Mouse (Mus musculus): Measurements from ENCODE around the gene Als2cl. TPM values are rescaled to one million over a fixed set of nuclear protein-coding genes. Genes with fewer than 3 reads are reported as not detected.

Als2cl gene
- polyA plus RNA-seq, 1 experiment, result 145 TPM

DNA sequence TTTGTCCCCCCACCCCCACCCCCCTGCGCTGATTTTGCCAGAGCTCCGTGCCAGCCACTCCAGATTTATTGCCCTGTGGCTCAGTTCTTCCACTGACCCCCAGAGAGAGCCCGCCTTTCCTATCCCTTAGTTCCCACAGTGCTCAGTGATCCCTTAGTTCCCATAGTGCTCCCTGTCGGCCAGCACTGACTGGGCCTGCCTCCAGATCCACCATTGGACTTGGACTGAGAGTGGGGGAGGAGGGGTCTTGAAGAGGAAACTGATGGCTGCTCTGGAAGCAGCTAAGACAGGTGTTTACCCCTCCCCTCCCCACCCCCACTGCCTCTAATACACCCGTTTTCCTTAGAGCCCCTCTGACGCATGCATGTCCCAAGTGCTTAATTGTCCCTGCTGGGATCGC lies 16.3 kb downstream of the Als2cl start:
- DNase-seq, result no peak
- no peaks in the 10 kb centered on the region for H3K27me3 ChIP-seq (ENCODE audit: control insufficient read depth, insufficient read depth, low read length)
- H3K4me3 ChIP-seq (ENCODE audit: control insufficient read depth, insufficient read depth, low read length), result peak overlapping the region; percentile 22
- H3K4me1 ChIP-seq (replicated peaks; ENCODE audit: control insufficient read depth, insufficient read depth, low read length), result peaks cover 87% of the 10 kb centered on the region
- TF ChIP-seq POLR2A (IDR thresholded peaks at IDR 0.05; ENCODE audit: control insufficient read depth, extremely low read depth, insufficient read depth, low read length, poor library complexity) (no peak), CTCF (IDR thresholded peaks at IDR 0.05; ENCODE audit: borderline replicate concordance, control insufficient read depth, extremely low read depth, insufficient read depth, low read length, poor library complexity) (no peak)
- peak overlapping the region; percentile 96 for H3K27ac ChIP-seq (ENCODE audit: control insufficient read depth, insufficient read depth, low read length)
- WGBS, result 52% methylated on average over 7 of the region's 7 CpGs
- peaks cover 9% of the 10 kb centered on the region; the same call in 1 of the 2 replicates for H3K36me3 ChIP-seq (ENCODE audit: control insufficient read depth, insufficient read depth, low read length)

DNA sequence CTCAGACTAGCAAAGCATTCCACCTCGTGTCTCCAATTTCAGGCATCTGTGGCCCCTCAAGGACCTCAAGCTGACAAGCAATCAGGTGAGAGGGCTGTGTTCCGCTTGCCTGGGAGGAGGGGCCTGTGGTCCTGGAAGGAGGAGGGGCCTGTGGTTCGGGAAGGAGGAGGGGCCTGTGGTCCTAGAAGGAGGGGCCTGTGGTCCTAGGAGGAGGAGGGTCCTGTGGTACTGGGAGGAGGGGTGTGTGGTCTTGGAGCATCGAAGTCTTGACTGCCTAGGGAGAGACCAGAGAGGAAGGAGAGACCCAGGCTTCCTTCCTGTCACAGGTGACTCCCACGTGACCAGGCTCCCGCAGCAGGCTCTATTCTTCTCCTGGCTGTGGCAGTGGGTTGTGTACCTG lies 16.9 kb downstream of the Als2cl start:
- H3K36me3 ChIP-seq (ENCODE audit: control insufficient read depth, insufficient read depth, low read length), result peaks cover 9% of the 10 kb centered on the region; the same call in 1 of the 2 replicates
- DNase-seq, result peak; percentile 93
- peak overlapping the region; percentile 96 for H3K27ac ChIP-seq (ENCODE audit: control insufficient read depth, insufficient read depth, low read length)
- H3K4me3 ChIP-seq (ENCODE audit: control insufficient read depth, insufficient read depth, low read length), result peak overlapping the region; percentile 22
- no peaks in the 10 kb centered on the region for H3K27me3 ChIP-seq (ENCODE audit: control insufficient read depth, insufficient read depth, low read length)
- peaks cover 86% of the 10 kb centered on the region for H3K4me1 ChIP-seq (replicated peaks; ENCODE audit: control insufficient read depth, insufficient read depth, low read length)
- TF ChIP-seq POLR2A (IDR thresholded peaks at IDR 0.05; ENCODE audit: control insufficient read depth, extremely low read depth, insufficient read depth, low read length, poor library complexity), result peak; percentile 64; the same call in 1 of the 2 replicates
- TF ChIP-seq CTCF (IDR thresholded peaks at IDR 0.05; ENCODE audit: borderline replicate concordance, control insufficient read depth, extremely low read depth, insufficient read depth, low read length, poor library complexity), result no peak
- WGBS, result under 1% methylated on average over 6 of the region's 6 CpGs

DNA sequence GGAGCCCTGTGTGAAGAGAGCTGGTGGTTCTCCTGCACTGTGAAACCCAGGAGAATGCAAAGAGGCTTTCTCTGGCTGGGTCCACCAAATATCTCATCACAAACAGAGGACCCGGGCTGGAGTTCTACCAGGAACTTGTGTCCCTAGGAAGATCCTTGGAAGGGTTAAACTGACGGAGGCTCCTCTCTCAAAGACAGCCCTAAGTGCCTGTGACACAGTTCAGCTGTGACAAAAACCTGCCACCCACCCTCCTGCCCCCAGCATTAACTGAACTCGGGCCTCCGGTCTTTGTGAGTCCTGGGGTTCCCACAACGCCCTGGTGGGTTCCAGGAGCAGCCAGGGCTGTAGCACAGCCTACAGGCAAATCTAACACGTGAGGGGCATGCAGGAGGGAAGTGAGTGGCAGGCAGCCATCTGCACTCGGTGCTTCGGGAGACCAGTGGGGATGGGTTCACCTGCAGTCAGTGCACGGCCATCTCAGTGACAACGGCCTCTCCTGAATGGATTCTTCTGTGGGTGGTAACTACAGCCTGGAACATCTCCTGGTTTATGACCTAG lies 19.9 kb downstream of the Als2cl start:
- TF ChIP-seq POLR2A (IDR thresholded peaks at IDR 0.05; ENCODE audit: control insufficient read depth, extremely low read depth, insufficient read depth, low read length, poor library complexity), result no peak
- no peak for TF ChIP-seq CTCF (IDR thresholded peaks at IDR 0.05; ENCODE audit: borderline replicate concordance, control insufficient read depth, extremely low read depth, insufficient read depth, low read length, poor library complexity)
- Histone ChIP-seq H3K4me1 (replicated peaks; ENCODE audit: control insufficient read depth, insufficient read depth, low read length) (peaks cover 82% of the 10 kb centered on the region), H3K27ac (ENCODE audit: control insufficient read depth, insufficient read depth, low read length) (peak overlapping the region; percentile 93), H3K36me3 (ENCODE audit: control insufficient read depth, insufficient read depth, low read length) (peaks cover 6% of the 10 kb centered on the region; the same call in 1 of the 2 replicates), H3K27me3 (ENCODE audit: control insufficient read depth, insufficient read depth, low read length) (no peaks in the 10 kb centered on the region), H3K4me3 (ENCODE audit: control insufficient read depth, insufficient read depth, low read length) (peak overlapping the region; percentile 14; the same call in 1 of the 2 replicates)
- peak; percentile 45 for DNase-seq
- 37% methylated on average over 10 of the region's 10 CpGs for WGBS

DNA sequence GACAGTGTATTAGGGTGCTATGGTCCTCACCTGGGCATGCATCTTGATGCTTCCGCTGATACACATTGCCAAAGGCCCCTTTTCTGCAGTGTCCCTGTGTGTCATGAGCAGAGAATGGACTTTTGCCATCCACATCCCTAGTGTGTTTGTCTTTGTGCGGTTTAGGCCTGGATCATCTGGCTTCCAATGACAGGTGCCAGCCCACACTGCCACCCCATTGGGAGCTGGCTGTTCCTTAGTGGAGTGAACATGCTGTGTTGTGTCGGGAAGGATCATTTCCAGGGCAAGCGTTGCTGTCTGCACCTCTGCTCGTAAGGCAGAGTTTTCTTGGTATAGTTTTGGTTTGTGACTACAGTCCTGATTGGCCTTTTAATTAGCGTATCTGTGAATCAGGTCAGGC lies 21.5 kb downstream of the Als2cl start:
- TF ChIP-seq CTCF (IDR thresholded peaks at IDR 0.05; ENCODE audit: borderline replicate concordance, control insufficient read depth, extremely low read depth, insufficient read depth, low read length, poor library complexity), result no peak
- no peak for TF ChIP-seq POLR2A (IDR thresholded peaks at IDR 0.05; ENCODE audit: control insufficient read depth, extremely low read depth, insufficient read depth, low read length, poor library complexity)
- H3K4me3 ChIP-seq (ENCODE audit: control insufficient read depth, insufficient read depth, low read length), result no peak overlapping the region
- peaks cover 6% of the 10 kb centered on the region; the same call in 1 of the 2 replicates for H3K36me3 ChIP-seq (ENCODE audit: control insufficient read depth, insufficient read depth, low read length)
- H3K27ac ChIP-seq (ENCODE audit: control insufficient read depth, insufficient read depth, low read length), result peak overlapping the region; percentile 55; the same call in 1 of the 2 replicates
- DNase-seq, result no peak
- WGBS, result 95% methylated on average over 6 of the region's 6 CpGs
- H3K4me1 ChIP-seq (replicated peaks; ENCODE audit: control insufficient read depth, insufficient read depth, low read length), result peaks cover 76% of the 10 kb centered on the region
- no peaks in the 10 kb centered on the region for H3K27me3 ChIP-seq (ENCODE audit: control insufficient read depth, insufficient read depth, low read length)

DNA sequence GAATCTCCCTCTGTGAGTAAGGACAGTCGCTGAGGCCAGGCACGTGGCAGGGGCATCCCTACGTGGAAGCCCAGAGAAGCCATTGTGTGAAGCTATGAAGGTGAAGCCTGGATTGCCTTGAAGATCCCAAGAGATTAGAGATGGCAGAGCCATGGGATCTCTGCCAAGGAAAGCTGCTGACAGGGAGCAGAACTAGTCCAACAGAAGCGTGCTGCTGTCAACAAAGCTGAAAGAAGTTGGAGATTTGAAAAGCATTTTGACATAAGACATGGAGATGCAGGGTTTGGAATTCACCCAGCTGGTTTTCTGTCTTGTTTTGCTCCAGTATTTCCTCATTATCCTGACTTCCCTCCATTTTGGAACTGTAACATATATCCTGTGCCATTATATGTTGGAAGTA lies 22.6 kb downstream of the Als2cl start:
- Histone ChIP-seq H3K4me3 (ENCODE audit: control insufficient read depth, insufficient read depth, low read length) (no peak overlapping the region), H3K36me3 (ENCODE audit: control insufficient read depth, insufficient read depth, low read length) (peaks cover 6% of the 10 kb centered on the region; the same call in 1 of the 2 replicates), H3K27me3 (ENCODE audit: control insufficient read depth, insufficient read depth, low read length) (no peaks in the 10 kb centered on the region), H3K27ac (ENCODE audit: control insufficient read depth, insufficient read depth, low read length) (no peak overlapping the region), H3K4me1 (replicated peaks; ENCODE audit: control insufficient read depth, insufficient read depth, low read length) (peaks cover 68% of the 10 kb centered on the region)
- WGBS, result 95% methylated on average over 4 of the region's 4 CpGs
- no peak for DNase-seq
- TF ChIP-seq CTCF (IDR thresholded peaks at IDR 0.05; ENCODE audit: borderline replicate concordance, control insufficient read depth, extremely low read depth, insufficient read depth, low read length, poor library complexity) (no peak), POLR2A (IDR thresholded peaks at IDR 0.05; ENCODE audit: control insufficient read depth, extremely low read depth, insufficient read depth, low read length, poor library complexity) (no peak)

DNA sequence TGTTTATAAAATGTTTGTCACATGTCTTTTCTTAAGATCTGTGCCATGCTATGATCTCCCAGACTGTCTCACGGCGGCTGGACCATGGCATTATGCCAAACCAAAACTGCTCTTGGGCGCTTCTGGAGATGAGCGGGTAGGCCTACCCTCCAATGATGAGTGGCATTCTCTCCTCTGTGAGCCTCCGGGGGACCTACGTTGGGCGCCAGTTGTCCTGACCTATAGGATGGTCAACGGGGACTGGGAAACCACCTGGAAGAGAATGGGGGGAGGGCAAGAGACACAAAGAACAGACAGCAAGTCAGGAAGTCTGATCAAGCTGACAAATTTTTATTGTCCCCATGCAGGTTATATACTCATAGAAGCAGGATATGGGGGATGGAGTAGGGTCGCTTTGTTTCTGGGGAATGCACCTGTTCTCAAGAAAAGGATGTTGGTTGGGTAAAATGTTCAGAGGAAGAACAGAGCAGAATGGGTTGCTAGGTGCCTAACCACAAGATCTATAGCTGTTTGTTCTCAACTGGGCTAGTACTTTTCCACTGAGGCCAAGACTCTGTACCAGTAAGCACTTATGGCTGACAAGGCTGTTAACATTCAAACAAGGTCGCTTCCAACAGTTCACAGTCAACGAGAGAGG lies 27.6 kb downstream of the Als2cl start:
- peak; percentile 72 for DNase-seq
- WGBS, result 43% methylated on average over 11 of the region's 11 CpGs
- Histone ChIP-seq H3K27me3 (ENCODE audit: control insufficient read depth, insufficient read depth, low read length) (no peaks in the 10 kb centered on the region), H3K4me1 (replicated peaks; ENCODE audit: control insufficient read depth, insufficient read depth, low read length) (peaks cover 53% of the 10 kb centered on the region), H3K27ac (ENCODE audit: control insufficient read depth, insufficient read depth, low read length) (peak overlapping the region; percentile 99), H3K36me3 (ENCODE audit: control insufficient read depth, insufficient read depth, low read length) (no peaks in the 10 kb centered on the region), H3K4me3 (ENCODE audit: control insufficient read depth, insufficient read depth, low read length) (no peak overlapping the region)
- TF ChIP-seq CTCF (IDR thresholded peaks at IDR 0.05; ENCODE audit: borderline replicate concordance, control insufficient read depth, extremely low read depth, insufficient read depth, low read length, poor library complexity) (no peak), POLR2A (IDR thresholded peaks at IDR 0.05; ENCODE audit: control insufficient read depth, extremely low read depth, insufficient read depth, low read length, poor library complexity) (no peak)
